Mouse (Mus musculus) gastrocnemius, postnatal 14 days (tissue): ENCODE data around the gene Traf3ip3. TPM values are rescaled to one million over a fixed set of nuclear protein-coding genes. Genes with fewer than 3 reads are reported as not detected.
A peak's percentile ranks its signal among the peaks of the same experiment; 100 is the strongest.

Experiments used
- DNase-seq: peaks from one replicate; pipeline ENCODE4 v3.0.0; 2021; ENCODE audit warnings: mixed read lengths
- intact Hi-C: fragments of 180-260 bp; cut with DNase I; formaldehyde crosslinking; loops from one replicate; pipeline ENCODE4 v1.15.1; 2025; ENCODE audit warnings: low total_unique reads
- total RNA-seq, 2 experiments: library from RNA; stranded (reverse); gene quantifications; 2 replicates each; pipeline ENCODE4 v1.2.3; 2021

Gene Traf3ip3
- total RNA-seq, 2 experiments from 2014 or later = 6.0 to 8.4 TPM

GRCm38 (mm10) chr1:193211371-193211770, 9.9 kb upstream of the Traf3ip3 start:
- intact Hi-C loops = no loop called here
- DNase-seq = no peak

- intact Hi-C loops = loop anchor here (10.0 kb wide), 1 partner anchor 107 kb away; no protein-coding TSS in a partner anchor
- peak; percentile 54 for DNase-seq
Observed at GRCm38 (mm10) chr1:193208178-193208577, 6.7 kb upstream of the Traf3ip3 start.

GRCm38 (mm10) chr1:193207503-193207902, 6.0 kb upstream of the Traf3ip3 start, which contains the start of gene Lamb3:
TSS of gene Lamb3 (plus strand) at chr1:193207699.
- intact Hi-C loops = loop anchor here (10.0 kb wide), 1 partner anchor 107 kb away; no protein-coding TSS in a partner anchor
- DNase-seq = no peak

- no peak for DNase-seq
- intact Hi-C loops = loop anchor here (10.0 kb wide), 1 partner anchor 109 kb away; no protein-coding TSS in a partner anchor
Observed at GRCm38 (mm10) chr1:193205431-193205830, 3.9 kb upstream of the Traf3ip3 start.

- DNase-seq = no peak
- intact Hi-C loops = loop anchor here (10.0 kb wide), 1 partner anchor 111 kb away; no protein-coding TSS in a partner anchor
Observed at GRCm38 (mm10) chr1:193203821-193204220, 2.3 kb upstream of the Traf3ip3 start.

- DNase-seq = no peak
- intact Hi-C loops = loop anchor here (10.0 kb wide), 1 partner anchor 114 kb away; no protein-coding TSS in a partner anchor
Observed at GRCm38 (mm10) chr1:193200640-193201382, 692 bp downstream of the Traf3ip3 start.

- DNase-seq = no peak
- intact Hi-C loops = no loop called here
Observed at GRCm38 (mm10) chr1:193198312-193198711, 3.2 kb downstream of the Traf3ip3 start.

- intact Hi-C loops = no loop called here
- peak; percentile 56 for DNase-seq
Observed at GRCm38 (mm10) chr1:193197494-193198205, 3.9 kb downstream of the Traf3ip3 start.

GRCm38 (mm10) chr1:193195169-193195810, 6.2 kb downstream of the Traf3ip3 start:
- intact Hi-C loops = no loop called here
- no peak for DNase-seq

- intact Hi-C loops = no loop called here
- DNase-seq = no peak
Observed at GRCm38 (mm10) chr1:193194416-193195140, 6.9 kb downstream of the Traf3ip3 start.

- intact Hi-C loops = no loop called here
- DNase-seq = no peak
Observed at GRCm38 (mm10) chr1:193191675-193192283, 9.7 kb downstream of the Traf3ip3 start.

GRCm38 (mm10) chr1:193189771-193190170, 11.7 kb downstream of the Traf3ip3 start:
- DNase-seq = no peak
- intact Hi-C loops = no loop called here

GRCm38 (mm10) chr1:193189151-193189621, 12.3 kb downstream of the Traf3ip3 start:
- intact Hi-C loops = no loop called here
- peak; percentile 80 for DNase-seq

- no peak for DNase-seq
- intact Hi-C loops = no loop called here
Observed at GRCm38 (mm10) chr1:193188257-193188656, 13.2 kb downstream of the Traf3ip3 start.

GRCm38 (mm10) chr1:193181104-193181503, 20.4 kb downstream of the Traf3ip3 start:
- DNase-seq = no peak
- intact Hi-C loops = no loop called here

GRCm38 (mm10) chr1:193174143-193174733, 27.3 kb downstream of the Traf3ip3 start:
- intact Hi-C loops = no loop called here

GRCm38 (mm10) chr1:193173810-193174129, 27.7 kb downstream of the Traf3ip3 start:
- intact Hi-C loops = no loop called here
- DNase-seq = no peak

More at GRCm38 (mm10) chr1:193174143-193174733, 27.3 kb downstream of the Traf3ip3 start:
- DNase-seq = no peak

GRCm38 (mm10) chr1:193172991-193173809, 28.3 kb downstream of the Traf3ip3 start:
- peak; percentile 95 for DNase-seq
- intact Hi-C loops = no loop called here
